Mouse (Mus musculus): ENCODE data around the gene C87436. TPM values are rescaled to one million over a fixed set of nuclear protein-coding genes. Genes with fewer than 3 reads are reported as not detected.

The C87436 gene
- polyA plus RNA-seq, 1 experiment from 2014 or later: 23.0 TPM

GRCm38 (mm10) chr6:86439531-86439930 is 1.4 kb downstream of the C87436 start:
- 83% methylated on average over 1 of the region's 1 CpGs for WGBS
- Histone ChIP-seq H3K9ac (ENCODE audit: low read length) (peak overlapping the region; percentile 41; the same call in 1 of the 2 replicates), H3K4me3 (replicated peaks; ENCODE audit: low read length) (peak overlapping the region; percentile 92), H3K4me2 (ENCODE audit: low read depth, low read length) (peak overlapping the region; percentile 63), H3K4me1 (ENCODE audit: control insufficient read depth, insufficient read depth, low read length) (peaks cover 7% of the 10 kb centered on the region), H3K27ac (ENCODE audit: low read length) (no peak overlapping the region), H3K27me3 (ENCODE audit: control insufficient read depth, insufficient read depth, low read length) (no peaks in the 10 kb centered on the region), H3K36me3 (ENCODE audit: control insufficient read depth, insufficient read depth, low read length) (peaks cover 20% of the 10 kb centered on the region), H3K9me3 (replicated peaks; ENCODE audit: control insufficient read depth, low read length) (no peaks in the 10 kb centered on the region)
- ATAC-seq (ENCODE audit: insufficient read depth, low FRiP score): no peak

GRCm38 (mm10) chr6:86441571-86441970 is 3.4 kb downstream of the C87436 start:
- no peak overlapping the region for H3K27ac ChIP-seq (ENCODE audit: low read length)
- H3K9ac ChIP-seq (ENCODE audit: low read length): no peak overlapping the region
- H3K27me3 ChIP-seq (ENCODE audit: control insufficient read depth, insufficient read depth, low read length): no peaks in the 10 kb centered on the region
- no peak overlapping the region for H3K4me2 ChIP-seq (ENCODE audit: low read depth, low read length)
- H3K9me3 ChIP-seq (replicated peaks; ENCODE audit: control insufficient read depth, low read length): no peaks in the 10 kb centered on the region
- peaks cover 7% of the 10 kb centered on the region for H3K4me1 ChIP-seq (ENCODE audit: control insufficient read depth, insufficient read depth, low read length)
- WGBS: 97% methylated on average over 10 of the region's 10 CpGs
- 0 out of 2 replicates have a peak, but pooled peaks cover 9% of the 10 kb centered on the region for H3K36me3 ChIP-seq (ENCODE audit: control insufficient read depth, insufficient read depth, low read length)
- no peak for ATAC-seq (ENCODE audit: insufficient read depth, low FRiP score)
- H3K4me3 ChIP-seq (replicated peaks; ENCODE audit: low read length): no peak overlapping the region

- H3K4me1 ChIP-seq (ENCODE audit: control insufficient read depth, insufficient read depth, low read length): no peaks in the 10 kb centered on the region
- H3K4me2 ChIP-seq (ENCODE audit: low read depth, low read length): no peak overlapping the region
- H3K36me3 ChIP-seq (ENCODE audit: control insufficient read depth, insufficient read depth, low read length): 0 out of 2 replicates have a peak, but pooled peaks cover 9% of the 10 kb centered on the region
- WGBS: 91% methylated on average over 18 of the region's 18 CpGs
- H3K27ac ChIP-seq (ENCODE audit: low read length): no peak overlapping the region
- no peaks in the 10 kb centered on the region for H3K27me3 ChIP-seq (ENCODE audit: control insufficient read depth, insufficient read depth, low read length)
- no peak overlapping the region for H3K9ac ChIP-seq (ENCODE audit: low read length)
- ATAC-seq (ENCODE audit: insufficient read depth, low FRiP score): no peak
- no peaks in the 10 kb centered on the region for H3K9me3 ChIP-seq (replicated peaks; ENCODE audit: control insufficient read depth, low read length)
- no peak overlapping the region for H3K4me3 ChIP-seq (replicated peaks; ENCODE audit: low read length)
These were observed 7.4 kb downstream of the C87436 start for GRCm38 (mm10) chr6:86445551-86445950.

GRCm38 (mm10) chr6:86446927-86447568 is 8.9 kb downstream of the C87436 start:
- H3K4me2 ChIP-seq (ENCODE audit: low read depth, low read length): no peak overlapping the region
- 89% methylated on average over 1 of the region's 1 CpGs for WGBS

GRCm38 (mm10) chr6:86456727-86457126 is 18.6 kb downstream of the C87436 start:
- Histone ChIP-seq H3K36me3 (ENCODE audit: control insufficient read depth, insufficient read depth, low read length) (0 out of 2 replicates have a peak, but pooled peaks cover 4% of the 10 kb centered on the region), H3K27ac (ENCODE audit: low read length) (no peak overlapping the region)

More at GRCm38 (mm10) chr6:86446927-86447568, 8.9 kb downstream of the C87436 start:
- H3K27me3 ChIP-seq (ENCODE audit: control insufficient read depth, insufficient read depth, low read length): no peaks in the 10 kb centered on the region
- no peak overlapping the region for H3K9ac ChIP-seq (ENCODE audit: low read length)
- H3K36me3 ChIP-seq (ENCODE audit: control insufficient read depth, insufficient read depth, low read length): 0 out of 2 replicates have a peak, but pooled peaks cover 9% of the 10 kb centered on the region
- H3K27ac ChIP-seq (ENCODE audit: low read length): no peak overlapping the region
- no peak overlapping the region for H3K4me3 ChIP-seq (replicated peaks; ENCODE audit: low read length)
- ATAC-seq (ENCODE audit: insufficient read depth, low FRiP score): no peak
- H3K4me1 ChIP-seq (ENCODE audit: control insufficient read depth, insufficient read depth, low read length): no peaks in the 10 kb centered on the region
- H3K9me3 ChIP-seq (replicated peaks; ENCODE audit: control insufficient read depth, low read length): no peaks in the 10 kb centered on the region

GRCm38 (mm10) chr6:86463079-86463478 is 24.9 kb downstream of the C87436 start:
- Histone ChIP-seq H3K36me3 (ENCODE audit: control insufficient read depth, insufficient read depth, low read length) (peaks cover 8% of the 10 kb centered on the region; the same call in 1 of the 2 replicates), H3K4me1 (ENCODE audit: control insufficient read depth, insufficient read depth, low read length) (no peaks in the 10 kb centered on the region), H3K9me3 (replicated peaks; ENCODE audit: control insufficient read depth, low read length) (no peaks in the 10 kb centered on the region), H3K4me3 (replicated peaks; ENCODE audit: low read length) (no peak overlapping the region), H3K9ac (ENCODE audit: low read length) (no peak overlapping the region), H3K4me2 (ENCODE audit: low read depth, low read length) (no peak overlapping the region), H3K27ac (ENCODE audit: low read length) (no peak overlapping the region), H3K27me3 (ENCODE audit: control insufficient read depth, insufficient read depth, low read length) (no peaks in the 10 kb centered on the region)
- WGBS: 87% methylated on average over 3 of the region's 3 CpGs
- ATAC-seq (ENCODE audit: insufficient read depth, low FRiP score): no peak

More at GRCm38 (mm10) chr6:86456727-86457126, 18.6 kb downstream of the C87436 start:
- no peaks in the 10 kb centered on the region for H3K27me3 ChIP-seq (ENCODE audit: control insufficient read depth, insufficient read depth, low read length)
- H3K9ac ChIP-seq (ENCODE audit: low read length): no peak overlapping the region
- WGBS: 90% methylated on average over 3 of the region's 3 CpGs
- no peak overlapping the region for H3K4me2 ChIP-seq (ENCODE audit: low read depth, low read length)
- H3K4me3 ChIP-seq (replicated peaks; ENCODE audit: low read length): no peak overlapping the region
- no peaks in the 10 kb centered on the region for H3K9me3 ChIP-seq (replicated peaks; ENCODE audit: control insufficient read depth, low read length)
- H3K4me1 ChIP-seq (ENCODE audit: control insufficient read depth, insufficient read depth, low read length): no peaks in the 10 kb centered on the region
- ATAC-seq (ENCODE audit: insufficient read depth, low FRiP score): no peak

- 85% methylated on average over 3 of the region's 3 CpGs for WGBS
- peak overlapping the region; percentile 48 for H3K4me3 ChIP-seq (replicated peaks; ENCODE audit: low read length)
- H3K36me3 ChIP-seq (ENCODE audit: control insufficient read depth, insufficient read depth, low read length): peaks cover 5% of the 10 kb centered on the region; the same call in 1 of the 2 replicates
- no peaks in the 10 kb centered on the region for H3K27me3 ChIP-seq (ENCODE audit: control insufficient read depth, insufficient read depth, low read length)
- H3K27ac ChIP-seq (ENCODE audit: low read length): peak overlapping the region; percentile 96
- peaks cover 24% of the 10 kb centered on the region for H3K4me1 ChIP-seq (ENCODE audit: control insufficient read depth, insufficient read depth, low read length)
- no peak for ATAC-seq (ENCODE audit: insufficient read depth, low FRiP score)
- H3K4me2 ChIP-seq (ENCODE audit: low read depth, low read length): peak overlapping the region; percentile 71
- no peaks in the 10 kb centered on the region for H3K9me3 ChIP-seq (replicated peaks; ENCODE audit: control insufficient read depth, low read length)
- peak overlapping the region; percentile 75 for H3K9ac ChIP-seq (ENCODE audit: low read length)
These were observed 33.1 kb downstream of the C87436 start for GRCm38 (mm10) chr6:86471317-86471716.

GRCm38 (mm10) chr6:86471760-86472099 is 33.6 kb downstream of the C87436 start:
- H3K4me1 ChIP-seq (ENCODE audit: control insufficient read depth, insufficient read depth, low read length): peaks cover 24% of the 10 kb centered on the region
- H3K4me2 ChIP-seq (ENCODE audit: low read depth, low read length): peak overlapping the region; percentile 71
- peaks cover 2% of the 10 kb centered on the region; the same call in 1 of the 2 replicates for H3K36me3 ChIP-seq (ENCODE audit: control insufficient read depth, insufficient read depth, low read length)
- peak overlapping the region; percentile 96 for H3K27ac ChIP-seq (ENCODE audit: low read length)
- WGBS: 18% methylated on average over 9 of the region's 9 CpGs
- H3K4me3 ChIP-seq (replicated peaks; ENCODE audit: low read length): peak overlapping the region; percentile 48
- H3K27me3 ChIP-seq (ENCODE audit: control insufficient read depth, insufficient read depth, low read length): no peaks in the 10 kb centered on the region
- peak; percentile 12 for ATAC-seq (ENCODE audit: insufficient read depth, low FRiP score)
- H3K9ac ChIP-seq (ENCODE audit: low read length): peak overlapping the region; percentile 75
- no peaks in the 10 kb centered on the region for H3K9me3 ChIP-seq (replicated peaks; ENCODE audit: control insufficient read depth, low read length)

GRCm38 (mm10) chr6:86472100-86472955 is 34.2 kb downstream of the C87436 start:
- H3K9ac ChIP-seq (ENCODE audit: low read length): peak overlapping the region; percentile 75
- H3K27me3 ChIP-seq (ENCODE audit: control insufficient read depth, insufficient read depth, low read length): no peaks in the 10 kb centered on the region
- peaks cover 24% of the 10 kb centered on the region for H3K4me1 ChIP-seq (ENCODE audit: control insufficient read depth, insufficient read depth, low read length)
- under 1% methylated on average over 56 of the region's 56 CpGs for WGBS
- ATAC-seq (ENCODE audit: insufficient read depth, low FRiP score): peak; percentile 95
- H3K4me2 ChIP-seq (ENCODE audit: low read depth, low read length): peak overlapping the region; percentile 76
- H3K36me3 ChIP-seq (ENCODE audit: control insufficient read depth, insufficient read depth, low read length): no peaks in the 10 kb centered on the region
- peak overlapping the region; percentile 96 for H3K27ac ChIP-seq (ENCODE audit: low read length)
- peak overlapping the region; percentile 48 for H3K4me3 ChIP-seq (replicated peaks; ENCODE audit: low read length)
- H3K9me3 ChIP-seq (replicated peaks; ENCODE audit: control insufficient read depth, low read length): no peaks in the 10 kb centered on the region
